Mouse (Mus musculus) left cerebral cortex, adult 9 months (tissue): Measurements from ENCODE around the gene Col7a1.

Experiments used
- DNase-seq, 2 experiments: peaks; one replicate each; pipeline ENCODE4 v3.0.0; 2022; ENCODE audit warnings: low spot score in 2 of 2

The Col7a1 gene

GRCm38 (mm10) chr9:109021428-109021827, 68.0 kb downstream of the Col7a1 start:
- DNase-seq: peak in 1 of 2 experiments; percentile 9

DNA sequence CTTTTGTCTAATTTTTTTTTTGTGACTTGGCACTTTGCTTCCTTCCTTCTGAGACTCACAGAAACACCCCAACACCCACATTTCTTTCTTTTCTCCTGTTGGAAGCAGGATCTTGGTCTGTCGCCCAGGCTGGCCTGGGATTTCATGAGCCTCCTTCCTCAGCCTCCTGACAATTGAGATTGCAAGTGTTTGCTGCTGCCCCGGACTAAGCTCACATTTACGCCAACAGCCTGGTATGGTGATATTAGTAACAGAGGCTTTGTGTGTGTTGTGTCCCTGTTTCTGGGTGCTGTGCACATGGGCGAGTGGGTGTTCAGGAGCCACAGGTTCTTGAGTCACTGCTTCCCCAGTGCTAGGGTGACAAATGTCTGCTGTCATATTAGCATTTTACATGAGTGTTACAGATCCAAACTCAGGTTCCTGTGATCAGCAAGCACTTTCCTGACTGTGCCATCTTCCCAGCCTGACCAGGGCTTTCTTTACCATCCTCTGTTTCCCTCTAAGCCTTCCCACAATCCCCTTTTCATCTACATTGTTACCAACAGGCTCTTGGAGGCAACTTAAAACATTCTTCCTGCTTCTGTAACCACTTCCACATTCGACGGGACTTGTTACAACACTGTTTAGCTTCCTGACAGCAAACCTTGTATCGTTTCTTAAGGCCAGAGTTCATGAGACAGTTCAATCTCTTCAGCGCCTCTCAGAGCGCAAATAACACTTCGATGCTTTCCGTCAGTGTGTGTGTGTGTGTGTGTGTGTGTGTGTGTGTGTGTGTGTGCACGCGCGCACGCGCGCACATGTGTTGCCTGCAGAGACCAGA, 69.7 kb downstream of the Col7a1 start:
- peak; percentile 55 to 73 for DNase-seq

GRCm38 (mm10) chr9:109027521-109027920, 74.1 kb downstream of the Col7a1 start:
- no peak for DNase-seq

- DNase-seq: no peak
These were observed 75.0 kb downstream of the Col7a1 start for GRCm38 (mm10) chr9:109028421-109028820.

- DNase-seq: no peak
These were observed 75.5 kb downstream of the Col7a1 start for GRCm38 (mm10) chr9:109028919-109029318.

GRCm38 (mm10) chr9:109030312-109030711, 76.9 kb downstream of the Col7a1 start:
- no peak for DNase-seq

- DNase-seq: no peak
These were observed 77.6 kb downstream of the Col7a1 start for GRCm38 (mm10) chr9:109031001-109031400.

DNA sequence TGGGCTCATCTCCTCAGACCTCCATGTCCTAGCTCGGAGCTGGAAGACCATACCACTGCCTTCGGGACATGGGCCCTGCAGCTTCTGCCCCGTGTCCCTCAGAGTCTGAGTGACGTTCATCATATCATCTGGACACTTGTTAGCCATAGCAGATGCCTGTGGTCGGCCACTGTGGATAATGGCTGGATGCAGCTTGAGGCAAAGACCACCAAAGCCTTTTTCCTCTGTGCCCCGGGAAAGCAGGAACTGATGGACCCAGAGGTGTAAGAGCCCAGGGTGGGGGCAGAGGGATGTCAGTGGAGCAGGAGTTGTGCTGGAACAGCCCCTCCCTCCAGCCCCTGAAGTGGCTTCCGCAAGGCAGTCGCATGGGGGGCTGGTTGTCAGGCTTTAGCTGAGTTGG, 78.3 kb downstream of the Col7a1 start:
- DNase-seq: no peak

DNA sequence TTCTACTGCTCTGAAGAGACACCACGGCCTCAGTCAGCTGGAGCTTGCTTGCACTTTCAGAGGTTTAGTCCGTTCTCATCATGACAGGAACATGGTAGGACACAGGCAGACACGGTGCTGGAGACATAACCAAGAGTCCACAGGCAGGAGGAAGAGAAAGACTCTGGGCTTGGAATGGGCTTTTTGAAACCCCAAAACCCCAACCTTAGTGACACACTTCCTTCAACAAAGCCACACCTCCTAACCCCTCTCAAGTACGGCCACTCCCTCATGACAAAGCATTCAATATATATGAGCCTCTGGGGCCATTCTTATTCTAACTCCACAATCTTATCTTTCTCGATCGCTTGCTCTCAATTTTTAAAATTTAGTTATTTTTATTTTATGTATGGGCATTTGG, 79.0 kb downstream of the Col7a1 start:
- DNase-seq: no peak
